Mouse (Mus musculus): ENCODE measurements around the gene Tmbim4.

DNA sequence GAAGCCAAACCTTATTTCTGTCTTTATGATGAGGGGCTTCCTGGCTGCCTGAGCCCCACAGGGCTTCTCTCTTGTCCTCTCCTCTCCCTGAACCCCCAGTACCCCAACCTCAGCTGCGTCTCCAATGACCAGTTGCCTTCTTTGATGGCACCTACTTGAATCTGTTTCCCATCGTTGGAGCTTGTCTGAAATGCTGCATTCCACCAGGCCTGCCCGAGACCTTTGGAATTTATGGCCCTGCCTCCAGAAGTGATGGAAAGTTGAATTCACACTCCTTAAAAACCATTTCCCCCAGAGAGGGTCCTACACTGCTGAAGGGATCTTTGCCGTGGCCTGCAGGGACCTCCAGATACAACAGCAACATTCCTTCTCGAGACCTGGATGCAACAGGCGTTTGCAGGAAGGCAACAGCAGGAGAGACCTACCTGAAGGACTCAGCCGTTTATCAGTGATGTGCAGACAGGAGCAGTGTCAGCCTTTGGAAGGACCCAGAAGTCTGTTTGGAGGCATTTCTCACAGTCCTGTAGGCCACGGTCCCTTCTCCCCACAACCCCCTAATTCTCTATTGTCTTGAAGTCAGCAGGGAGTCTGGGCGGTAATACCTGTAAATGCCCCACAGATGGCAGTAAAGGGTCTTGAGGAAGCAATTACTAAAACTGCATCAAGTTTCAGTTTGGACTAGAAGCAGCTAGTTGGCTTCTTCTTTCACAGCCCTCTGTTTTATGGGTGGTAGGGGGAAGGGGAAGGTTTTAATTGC lies 45.8 kb downstream of the Tmbim4 start:
- TF ChIP-seq CTCF (IDR thresholded peaks at IDR 0.05; ENCODE audit: low read depth, low read length), result peak; percentile 8
- no peak for TF ChIP-seq POLR2A (IDR thresholded peaks at IDR 0.05; ENCODE audit: insufficient read depth, low read length)
- TF ChIP-seq EP300 (IDR thresholded peaks at IDR 0.05; ENCODE audit: insufficient read depth, low read depth, low read length), result no peak
